Mouse (Mus musculus) left cerebral cortex, adult 18-20 months (tissue): ENCODE data around the gene Ablim1. TPM values are rescaled to one million over a fixed set of nuclear protein-coding genes. Genes with fewer than 3 reads are reported as not detected.

Source experiments
- DNase-seq, 2 experiments: peaks; one replicate each; pipeline ENCODE4 v3.0.0; 2021 to 2022; ENCODE audit warnings: low spot score in 2 of 2, mixed read lengths in 1 of 2
- total RNA-seq, 2 experiments: library from RNA; stranded (reverse); gene quantifications; 2 replicates each; pipeline ENCODE4 v1.2.3; 2021

The Ablim1 gene
- total RNA-seq, 2 experiments from 2014 or later = 115 to 119 TPM

- DNase-seq = peak in 1 of 2 experiments; percentile 24
Measured at GRCm38 (mm10) chr19:57193958-57194357, 120.8 kb downstream of the Ablim1 start.

- no peak for DNase-seq
Measured at GRCm38 (mm10) chr19:57193382-57193781, 121.3 kb downstream of the Ablim1 start.

GRCm38 (mm10) chr19:57191109-57191508 lies 123.6 kb downstream of the Ablim1 start:
- DNase-seq = no peak

- no peak for DNase-seq
Measured at GRCm38 (mm10) chr19:57189427-57189826, 125.3 kb downstream of the Ablim1 start.

- no peak for DNase-seq
Measured at GRCm38 (mm10) chr19:57188553-57188952, 126.2 kb downstream of the Ablim1 start.

GRCm38 (mm10) chr19:57185021-57185420 lies 129.7 kb downstream of the Ablim1 start:
- no peak for DNase-seq

- DNase-seq = no peak
Measured at GRCm38 (mm10) chr19:57182938-57183720, 131.6 kb downstream of the Ablim1 start.

GRCm38 (mm10) chr19:57181852-57182528 lies 132.7 kb downstream of the Ablim1 start:
- no peak for DNase-seq

- no peak for DNase-seq
Measured at GRCm38 (mm10) chr19:57181317-57181716, 133.4 kb downstream of the Ablim1 start.

- no peak for DNase-seq
Measured at GRCm38 (mm10) chr19:57180908-57181307, 133.8 kb downstream of the Ablim1 start.

- peak in 1 of 2 experiments; percentile 33 for DNase-seq
Measured at GRCm38 (mm10) chr19:57180333-57180732, 134.4 kb downstream of the Ablim1 start.

GRCm38 (mm10) chr19:57179269-57179668 lies 135.4 kb downstream of the Ablim1 start:
- no peak for DNase-seq

GRCm38 (mm10) chr19:57177334-57177733 lies 137.4 kb downstream of the Ablim1 start:
- no peak for DNase-seq

GRCm38 (mm10) chr19:57175077-57175476 lies 139.6 kb downstream of the Ablim1 start:
- no peak for DNase-seq

- no peak for DNase-seq
Measured at GRCm38 (mm10) chr19:57174541-57174940, 140.2 kb downstream of the Ablim1 start.

- no peak for DNase-seq
Measured at GRCm38 (mm10) chr19:57174045-57174444, 140.7 kb downstream of the Ablim1 start.

- DNase-seq = no peak
Measured at GRCm38 (mm10) chr19:57172321-57172720, 142.4 kb downstream of the Ablim1 start.

GRCm38 (mm10) chr19:57170880-57171279 lies 143.8 kb downstream of the Ablim1 start:
- no peak for DNase-seq

GRCm38 (mm10) chr19:57169485-57169884 lies 145.2 kb downstream of the Ablim1 start:
- no peak for DNase-seq

GRCm38 (mm10) chr19:57167721-57168120 lies 147.0 kb downstream of the Ablim1 start:
- no peak for DNase-seq

- no peak for DNase-seq
Measured at GRCm38 (mm10) chr19:57164882-57165281, 149.8 kb downstream of the Ablim1 start.

- peak; percentile 49 to 52 for DNase-seq
Measured at GRCm38 (mm10) chr19:57163315-57163714, 151.4 kb downstream of the Ablim1 start.
